Mouse (Mus musculus) T-cell, adult 2 months (primary cell): ENCODE data around the gene Rhox4b.
"Not testable (repeated sequence)": the region's sequence is repeated elsewhere in the genome, so short reads cannot be mapped to it uniquely, and the experiment has no call there.

Experiments
- DNase-seq: peaks from one replicate; pipeline ENCODE4 v3.0.0; 2022; ENCODE audit warnings: low spot score

The Rhox4b gene

DNA sequence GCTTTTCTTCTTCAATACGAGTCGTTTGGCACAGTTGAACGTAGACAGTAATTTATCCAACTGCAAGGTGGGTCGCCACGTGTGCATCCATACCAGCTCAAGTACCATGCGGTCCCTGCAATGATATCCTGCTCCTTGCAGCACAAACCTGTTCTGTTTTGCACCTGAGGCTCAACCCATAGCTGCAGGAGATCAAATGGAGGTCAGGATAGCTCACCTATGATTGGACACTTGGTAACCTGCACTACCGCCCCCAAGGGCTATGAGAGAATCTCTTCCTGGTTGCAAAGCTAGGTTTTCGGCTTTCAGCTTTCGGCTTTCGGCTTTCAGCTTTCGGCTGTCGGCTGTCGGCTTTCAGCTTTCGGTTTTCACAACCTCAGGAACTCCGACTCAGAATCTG lies at the start of gene Rhox4b:
Gene Rhox4b (plus strand): TSS at position 301 of the 400 bp plus-strand sequence.
- DNase-seq: not testable (repeated sequence)

DNA sequence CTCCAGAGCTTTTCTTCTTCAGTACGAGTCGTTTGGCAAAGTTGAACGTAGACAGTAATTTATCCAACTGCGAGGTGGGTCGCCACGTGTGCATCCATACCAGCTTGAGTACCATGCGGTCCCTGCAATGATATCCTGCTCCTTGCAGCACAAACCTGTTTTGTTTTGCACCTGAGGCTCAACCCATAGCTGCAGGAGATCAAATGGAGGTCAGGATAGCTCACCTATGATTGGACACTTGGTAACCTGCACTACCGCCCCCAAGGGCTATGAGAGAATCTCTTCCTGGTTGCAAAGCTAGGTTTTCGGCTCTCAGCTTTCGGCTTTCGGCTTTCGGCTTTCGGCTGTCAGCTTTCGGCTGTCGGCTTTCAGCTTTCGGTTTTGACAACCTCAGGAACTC lies 41.7 kb upstream of the Rhox4b start, which contains the start of gene Rhox4a2:
Gene Rhox4a2 (plus strand): TSS at position 301 of the 400 bp plus-strand sequence.
- DNase-seq: not testable (repeated sequence)

DNA sequence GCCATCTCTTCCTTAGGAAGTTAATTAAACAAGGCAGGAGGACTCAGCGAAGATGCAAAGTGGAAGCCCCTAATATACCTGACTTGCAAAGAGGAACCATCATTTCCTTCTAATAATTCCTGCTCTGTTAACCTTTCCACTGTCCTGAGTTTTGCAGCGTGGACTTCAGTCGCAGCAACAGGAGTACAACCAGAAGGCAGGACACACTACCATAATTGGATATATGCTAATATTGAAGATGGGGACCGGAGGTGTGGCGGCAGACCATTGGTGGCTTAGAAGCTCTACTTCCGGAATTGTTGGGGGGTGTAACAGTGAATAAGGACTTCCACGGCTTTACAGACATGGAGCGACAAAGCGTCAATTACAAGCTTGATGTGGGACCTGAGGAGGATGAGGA lies 20.5 kb upstream of the Rhox4b start, which contains the start of gene Rhox2b:
Gene Rhox2b (plus strand): TSS at position 301 of the 400 bp plus-strand sequence.
- not testable (repeated sequence) for DNase-seq

DNA sequence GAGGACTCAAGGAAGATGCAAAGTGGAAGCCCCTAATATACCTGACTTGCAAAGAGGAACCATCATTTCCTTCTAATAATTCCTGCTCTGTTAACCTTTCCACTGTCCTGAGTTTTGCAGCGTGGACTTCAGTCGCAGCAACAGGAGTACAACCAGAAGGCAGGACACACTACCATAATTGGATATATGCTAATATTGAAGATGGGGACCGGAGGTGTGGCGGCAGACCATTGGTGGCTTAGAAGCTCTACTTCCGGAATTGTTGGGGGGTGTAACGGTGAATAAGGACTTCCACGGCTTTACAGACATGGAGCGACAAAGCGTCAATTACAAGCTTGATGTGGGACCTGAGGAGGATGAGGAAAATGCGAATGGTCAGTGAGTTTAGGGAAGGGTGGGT lies 21.1 kb downstream of the Rhox4b start, which contains the start of gene Rhox2c:
Gene Rhox2c (plus strand): TSS at position 301 of the 400 bp plus-strand sequence.
- not testable (repeated sequence) for DNase-seq

DNA sequence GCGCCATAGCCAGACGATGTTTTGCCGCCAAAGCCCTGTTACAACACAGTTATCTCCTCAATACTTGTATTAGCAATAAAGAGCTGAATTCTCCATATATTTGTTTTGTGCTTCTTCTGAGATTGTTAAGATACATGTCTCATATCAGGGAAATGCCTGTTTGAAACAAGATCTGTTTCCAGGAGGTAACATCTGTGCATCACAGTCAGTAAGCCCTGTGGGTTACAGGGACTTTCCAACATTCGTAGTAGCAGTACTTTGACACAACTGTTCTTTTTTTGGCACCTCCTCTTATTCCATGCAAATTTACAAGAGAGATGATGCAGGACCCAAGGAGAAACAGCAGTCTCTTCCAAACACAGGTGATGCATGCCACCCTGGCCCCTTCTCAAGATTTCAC lies 26.0 kb downstream of the Rhox4b start, which contains the start of gene Rhox3c:
Gene Rhox3c (plus strand): TSS at position 301 of the 400 bp plus-strand sequence.
- not testable (repeated sequence) for DNase-seq

DNA sequence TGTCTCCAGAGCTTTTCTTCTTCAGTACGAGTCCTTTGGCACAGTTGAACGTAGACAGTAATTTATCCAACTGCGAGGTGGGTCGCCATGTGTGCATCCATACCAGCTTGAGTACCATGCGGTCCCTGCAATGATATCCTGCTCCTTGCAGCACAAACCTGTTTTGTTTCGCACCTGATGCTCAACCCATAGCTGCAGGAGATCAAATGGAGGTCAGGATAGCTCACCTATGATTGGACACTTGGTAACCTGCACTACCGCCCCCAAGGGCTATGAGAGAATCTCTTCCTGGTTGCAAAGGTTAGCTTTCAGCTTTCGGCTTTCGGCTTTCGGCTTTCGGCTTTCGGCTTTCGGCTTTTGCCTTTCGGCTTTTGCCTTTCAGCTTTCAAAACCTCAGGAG lies 47.7 kb downstream of the Rhox4b start, which contains the start of gene Rhox4c:
Gene Rhox4c (plus strand): TSS at position 301 of the 400 bp plus-strand sequence.
- DNase-seq: not testable (repeated sequence)
